Mouse (Mus musculus) frontal cortex, adult (tissue): ENCODE measurements around the gene Cnot8.
"Not testable (repeated sequence)": the region's sequence is repeated elsewhere in the genome, so short reads cannot be mapped to it uniquely, and the experiment has no call there.

Source experiments
- ATAC-seq: cut with Nextera tagmentation; 2 replicates; pipeline ENCODE4 v1.9.2; 2017; ENCODE audit warnings: mild to moderate bottlenecking, moderate library complexity, mixed read lengths; ENCODE audit not compliant: low TSS enrichment

The Cnot8 gene

DNA sequence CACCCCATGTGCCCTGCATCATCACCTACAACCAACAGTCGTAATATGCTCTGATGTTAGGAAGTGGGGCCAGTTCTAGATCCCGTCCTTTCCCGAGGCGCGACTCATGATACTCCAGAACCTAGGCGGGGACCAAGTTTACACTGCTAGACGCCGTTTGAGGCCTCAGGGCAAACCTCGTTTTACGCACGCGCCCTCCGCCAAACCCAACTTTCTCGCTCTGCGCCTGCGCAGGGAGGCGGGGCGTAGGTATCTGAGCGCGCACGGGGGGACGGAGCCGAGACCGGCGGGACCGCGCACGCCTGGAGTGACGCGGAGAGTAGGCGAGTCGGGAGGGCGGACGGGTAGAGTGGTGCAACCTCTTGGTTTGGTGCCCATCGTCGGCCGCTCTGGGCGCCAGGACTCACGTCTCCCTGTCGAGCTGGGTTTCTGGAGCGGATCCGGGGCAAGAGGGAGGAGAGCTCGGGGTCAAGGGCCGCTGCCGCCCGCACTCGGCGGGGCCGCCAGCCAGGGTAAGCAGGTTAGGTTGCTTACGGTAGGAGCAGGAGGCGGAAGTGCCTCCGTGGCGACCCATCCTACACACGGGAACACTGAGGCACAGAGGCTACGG, at the start of gene Cnot8:
TSS of gene Cnot8 (plus strand) at position 457 of the 610 bp plus-strand sequence.
- ATAC-seq: peak; percentile 96

- ATAC-seq: peak; percentile 87
Measured at GRCm38 (mm10) chr11:58057455-58057854, 46.5 kb upstream of the Cnot8 start.

DNA sequence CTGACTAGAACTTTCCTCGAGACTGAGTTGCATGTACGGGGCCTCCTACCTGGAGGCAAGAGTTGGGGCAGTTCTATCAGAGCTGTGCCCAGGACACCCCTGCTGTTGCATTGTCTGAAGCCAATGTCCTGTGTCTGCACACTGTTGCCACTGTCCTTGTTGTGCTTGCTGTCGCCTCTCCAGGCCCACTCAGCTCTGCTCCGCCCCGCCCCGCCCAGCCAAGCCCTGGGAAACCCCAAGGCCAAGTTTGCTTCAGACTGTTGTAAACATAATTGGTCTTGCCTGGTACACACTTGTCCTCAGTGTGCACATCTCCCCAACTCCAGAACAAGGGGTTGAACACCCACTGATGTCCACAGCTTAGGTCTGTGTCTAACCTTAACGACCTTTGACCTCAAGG, 44.2 kb upstream of the Cnot8 start:
- not testable (repeated sequence) for ATAC-seq

DNA sequence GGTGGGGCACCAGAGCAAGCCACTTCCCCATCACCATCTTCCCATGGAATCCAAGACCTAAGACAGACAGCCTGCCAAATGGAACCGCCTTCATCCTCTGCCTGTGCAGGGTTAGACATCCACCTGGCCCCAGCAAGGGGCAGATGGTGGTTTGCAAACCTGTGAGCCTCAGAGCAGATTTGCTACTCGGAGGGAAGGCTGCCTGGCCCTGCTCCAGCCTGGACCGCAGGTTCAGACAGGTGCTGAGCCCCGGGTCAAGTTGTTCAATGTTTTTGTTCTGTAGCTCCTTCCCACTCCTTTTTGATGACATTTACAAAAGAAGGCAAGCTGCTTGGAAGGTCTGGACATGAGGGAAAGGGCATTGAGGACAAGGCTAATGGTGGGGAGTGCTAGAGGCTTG, 42.7 kb upstream of the Cnot8 start:
- not testable (repeated sequence) for ATAC-seq

DNA sequence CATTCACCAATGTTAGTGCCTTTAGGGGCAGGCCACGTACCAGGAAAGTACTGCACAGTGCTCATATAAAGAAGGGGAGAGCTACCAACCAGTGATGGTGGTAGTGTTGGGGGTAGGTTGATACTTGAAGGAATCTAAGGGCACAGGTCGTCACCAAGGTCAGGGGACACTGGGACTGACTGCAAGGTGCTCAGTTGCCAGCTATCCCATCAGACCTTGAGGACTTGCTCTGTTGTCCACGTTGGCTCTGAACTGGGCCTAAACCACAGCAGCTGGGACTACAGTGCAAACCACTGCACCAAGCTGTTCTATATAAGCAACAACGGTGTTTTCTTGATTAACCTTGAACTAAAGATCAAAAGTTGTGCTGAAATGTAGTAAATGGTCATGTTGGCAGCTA, 41.4 kb upstream of the Cnot8 start:
- no peak for ATAC-seq

DNA sequence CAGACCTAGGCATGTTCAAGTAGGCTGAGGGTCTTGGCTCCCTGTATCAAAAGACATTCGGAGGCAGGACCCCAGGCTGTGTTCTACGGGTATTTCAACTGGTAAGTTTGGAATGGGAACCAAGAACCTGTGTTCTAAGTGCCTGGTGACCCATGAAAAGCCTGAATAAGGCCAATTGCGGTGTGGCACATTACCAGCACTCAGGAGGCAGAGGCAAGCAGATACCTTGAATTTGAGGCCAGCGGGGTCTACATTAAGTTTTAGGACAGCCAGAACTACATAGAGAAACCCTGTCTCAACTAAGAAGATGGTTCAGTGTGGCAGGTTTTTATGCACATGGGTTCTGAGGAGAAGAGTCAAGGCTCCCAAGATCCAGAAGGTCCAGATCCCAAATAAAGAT, 38.9 kb upstream of the Cnot8 start:
- ATAC-seq: no peak

DNA sequence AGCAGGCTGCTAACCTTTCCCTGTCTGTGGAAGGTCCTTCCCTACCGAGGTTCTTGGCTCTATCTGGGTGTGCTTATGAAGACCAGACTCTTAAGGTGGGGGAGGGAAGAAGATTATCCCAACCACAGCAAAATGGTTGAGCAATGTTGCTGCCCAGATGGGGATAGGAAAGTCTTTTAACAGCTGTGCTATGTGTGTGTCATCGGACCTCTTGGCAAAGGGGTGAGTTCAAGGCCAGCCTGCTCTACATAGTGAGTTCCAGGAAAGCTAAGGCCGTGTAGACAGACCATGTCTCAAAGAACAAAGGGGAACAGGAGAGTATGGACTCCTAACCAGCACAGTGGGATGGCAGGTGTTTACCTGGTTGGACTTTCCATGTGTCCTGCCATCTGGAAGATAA, 31.0 kb upstream of the Cnot8 start:
- ATAC-seq: no peak

DNA sequence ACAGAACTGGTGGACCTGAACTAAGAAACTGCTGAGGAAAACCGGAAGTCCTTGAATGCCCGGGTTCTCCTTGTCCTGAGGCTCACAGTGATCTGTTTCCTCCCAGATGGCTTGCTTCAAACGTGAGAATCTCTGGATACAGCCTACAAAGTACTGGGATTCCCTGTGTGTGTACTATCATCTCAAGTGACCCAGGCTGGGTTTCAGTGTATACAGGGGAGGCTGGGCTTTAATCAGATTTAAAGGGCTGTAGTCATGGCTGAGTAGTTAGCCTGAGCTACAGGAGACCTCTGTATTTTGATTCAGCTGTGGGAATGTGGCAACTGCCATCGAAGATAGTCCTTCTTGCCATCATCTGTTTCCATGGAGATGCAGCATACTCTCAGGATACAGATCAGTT, 26.7 kb upstream of the Cnot8 start:
- ATAC-seq: no peak

- ATAC-seq: no peak
Measured at GRCm38 (mm10) chr11:58081716-58082115, 22.2 kb upstream of the Cnot8 start.

GRCm38 (mm10) chr11:58092541-58092940, 11.4 kb upstream of the Cnot8 start:
- ATAC-seq: no peak

GRCm38 (mm10) chr11:58093021-58093528, 10.9 kb upstream of the Cnot8 start, which contains the start of gene Gm12248:
Gene Gm12248 (minus strand): TSS chr11:58093134.
- no peak for ATAC-seq

GRCm38 (mm10) chr11:58094766-58095165, 9.2 kb upstream of the Cnot8 start:
- ATAC-seq: no peak

- no peak for ATAC-seq
Measured at GRCm38 (mm10) chr11:58095561-58095960, 8.4 kb upstream of the Cnot8 start.

GRCm38 (mm10) chr11:58096160-58096559, 7.8 kb upstream of the Cnot8 start:
- no peak for ATAC-seq

- ATAC-seq: peak; percentile 47
Measured at GRCm38 (mm10) chr11:58096821-58097620, 6.9 kb upstream of the Cnot8 start.

DNA sequence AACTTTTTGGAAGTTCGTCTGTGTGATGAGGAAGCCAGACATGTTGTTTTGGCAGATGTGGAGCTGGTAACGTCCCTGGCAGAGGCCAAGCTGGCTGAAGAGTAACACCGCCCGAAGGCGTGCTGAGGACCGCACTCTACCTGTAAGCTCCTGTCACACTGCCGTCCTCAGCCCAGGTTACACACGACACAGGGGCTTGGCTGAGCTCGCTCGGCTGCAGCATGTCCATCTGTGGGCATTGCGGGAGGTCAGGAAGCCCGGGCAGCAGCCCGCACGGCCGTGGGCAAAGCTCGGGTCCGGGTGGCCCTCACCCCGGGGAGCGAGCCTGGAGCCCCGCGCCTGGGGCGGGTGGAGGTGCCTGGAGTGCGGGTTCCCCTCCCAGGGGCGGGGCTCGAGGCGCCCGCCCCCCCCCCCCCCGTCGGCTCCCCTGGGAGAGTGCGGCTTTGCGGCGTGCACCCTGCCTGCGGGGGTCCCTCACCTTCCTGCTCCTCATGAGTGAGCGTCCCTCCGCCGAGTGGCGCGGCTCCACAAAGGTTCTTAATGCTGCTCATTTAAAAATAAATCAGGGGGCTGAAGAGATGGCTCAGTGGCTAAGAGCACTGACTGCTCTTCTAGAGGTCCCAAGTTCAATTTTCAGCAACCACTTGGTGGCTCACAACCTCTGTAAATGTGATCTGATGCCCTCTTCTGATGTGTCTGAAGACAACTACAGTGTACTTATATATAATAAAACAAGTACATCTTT, 6.2 kb upstream of the Cnot8 start:
- ATAC-seq: no peak; the same call in 1 of the 2 replicates

DNA sequence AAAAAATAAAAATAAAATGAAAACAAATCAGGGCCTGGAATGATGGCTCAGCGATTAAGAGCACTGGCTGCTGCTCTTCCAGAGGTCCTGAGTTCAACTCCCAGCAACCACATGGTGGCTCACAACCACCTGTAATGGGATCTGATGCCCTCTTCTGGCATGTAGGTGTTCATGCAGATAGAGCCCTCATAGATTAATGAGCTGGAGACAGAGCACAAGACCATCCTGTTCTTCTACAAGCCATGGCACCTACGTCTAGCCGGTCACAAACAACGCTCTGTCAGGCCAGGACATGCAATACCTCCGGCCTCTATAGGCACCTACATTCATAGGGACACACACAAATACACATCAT, 5.6 kb upstream of the Cnot8 start:
- not testable (repeated sequence) for ATAC-seq

- ATAC-seq: no peak
Measured at GRCm38 (mm10) chr11:58100006-58100405, 3.9 kb upstream of the Cnot8 start.

DNA sequence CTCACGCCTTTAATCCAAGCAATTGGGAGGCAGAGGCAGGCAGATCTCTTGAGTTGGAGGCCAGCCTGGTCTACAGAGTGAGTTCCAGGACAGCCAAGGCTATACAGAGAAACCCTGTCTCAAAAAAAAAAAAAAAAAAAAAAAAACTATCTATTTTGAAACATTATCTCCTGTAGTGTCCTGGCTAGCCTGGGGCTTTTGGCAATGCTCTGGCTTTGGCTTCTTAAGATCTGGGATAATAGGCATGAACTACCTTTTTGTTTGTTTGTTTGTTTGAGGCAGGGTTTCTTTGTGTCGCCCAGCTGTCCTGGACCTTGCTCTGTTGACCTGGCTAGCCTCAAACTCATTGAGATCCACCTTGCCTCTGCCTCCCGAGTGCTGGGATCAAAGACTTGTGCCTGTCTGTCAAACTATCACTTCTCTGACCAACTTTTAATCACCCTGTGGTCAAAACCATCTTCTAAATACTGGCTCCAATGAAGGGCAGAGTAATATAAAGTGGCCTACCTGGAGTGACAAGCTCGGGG, 2.7 kb upstream of the Cnot8 start:
- ATAC-seq: no peak

DNA sequence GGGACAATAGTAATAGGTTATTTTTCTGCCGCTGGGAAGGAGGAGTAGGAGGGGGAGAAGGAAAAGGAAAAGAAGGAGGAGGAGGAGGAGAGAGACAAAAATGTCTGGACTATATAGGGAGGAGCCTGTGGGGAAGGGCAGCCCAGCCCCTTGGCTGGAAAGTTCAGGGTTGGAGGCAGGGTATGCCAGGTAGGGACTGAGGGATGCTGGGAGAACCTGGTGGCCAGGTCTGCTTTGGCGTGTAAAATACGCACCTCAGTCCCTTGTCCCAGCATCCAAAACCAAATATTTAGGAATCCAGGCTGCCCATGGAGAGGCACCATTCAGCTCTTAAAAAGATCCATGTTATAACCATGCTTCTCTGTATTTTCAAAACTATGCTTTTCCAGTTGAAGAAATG, 1.8 kb upstream of the Cnot8 start:
- ATAC-seq: no peak

DNA sequence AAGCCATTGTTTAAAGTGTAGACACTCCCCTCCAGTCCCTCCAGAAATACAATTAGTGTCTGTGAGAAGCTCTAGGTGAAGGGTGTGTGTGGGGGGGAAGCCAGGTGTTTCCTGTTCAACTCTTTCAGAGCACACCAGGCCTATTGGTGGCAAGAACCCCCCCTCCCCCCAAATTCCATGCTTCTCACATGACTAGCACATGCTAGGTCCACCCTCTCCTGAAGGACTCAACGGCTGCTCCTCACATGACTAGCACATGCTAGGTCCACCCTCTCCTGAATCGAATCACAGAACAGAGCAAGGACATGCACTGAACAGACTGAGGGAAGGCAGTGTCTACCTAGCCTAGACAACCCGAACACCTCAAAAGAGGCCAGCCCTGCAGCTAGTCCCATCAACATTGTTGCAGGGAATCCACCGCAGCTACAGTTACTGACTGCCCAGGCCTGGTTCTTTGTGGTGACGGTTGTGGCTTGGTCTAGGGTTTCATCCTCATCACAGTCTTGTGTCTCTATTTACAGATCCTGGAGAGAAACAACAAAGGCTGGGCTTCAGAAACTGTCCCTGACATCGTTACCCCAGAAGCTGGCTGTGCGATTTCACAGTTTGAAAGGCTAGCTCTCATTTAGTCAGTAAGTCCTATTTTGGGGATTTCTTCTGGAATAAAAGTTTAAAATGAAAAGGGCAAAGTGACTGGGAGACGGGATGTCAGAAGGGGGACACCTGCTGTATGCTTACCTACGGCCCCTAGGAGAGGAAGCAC, 1.2 kb upstream of the Cnot8 start:
- ATAC-seq: no peak

DNA sequence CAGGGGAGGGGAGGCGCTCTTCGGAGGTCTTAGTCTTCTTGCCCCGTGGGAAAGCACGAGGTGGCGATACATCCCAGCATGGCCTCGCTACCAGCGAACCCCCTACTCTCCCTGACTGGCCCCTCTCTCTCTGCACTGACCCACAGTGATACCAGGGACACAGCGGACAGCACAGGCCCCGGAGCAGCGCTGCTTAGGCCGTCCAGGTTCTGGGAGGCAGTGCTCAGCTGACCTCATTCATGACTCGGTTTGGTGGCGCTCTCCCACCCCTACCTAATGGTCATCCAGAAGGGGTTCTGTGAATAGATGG, 654 bp upstream of the Cnot8 start:
- no peak; the same call in 1 of the 2 replicates for ATAC-seq
